Mouse (Mus musculus) embryo, embryonic 10.5 days (tissue): ENCODE measurements at regions not wholly inside any gene's neighbourhood (a gene's known extent, or its start where the extent isn't known, plus 50 kb on each side); places are given as distances from the start of the nearest gene placed in this dataset.

ENCODE experiments used
- DNase-seq: peaks from one replicate; pipeline ENCODE4 v3.0.0-alpha.2; 2015; ENCODE audit warnings: low spot score

DNA sequence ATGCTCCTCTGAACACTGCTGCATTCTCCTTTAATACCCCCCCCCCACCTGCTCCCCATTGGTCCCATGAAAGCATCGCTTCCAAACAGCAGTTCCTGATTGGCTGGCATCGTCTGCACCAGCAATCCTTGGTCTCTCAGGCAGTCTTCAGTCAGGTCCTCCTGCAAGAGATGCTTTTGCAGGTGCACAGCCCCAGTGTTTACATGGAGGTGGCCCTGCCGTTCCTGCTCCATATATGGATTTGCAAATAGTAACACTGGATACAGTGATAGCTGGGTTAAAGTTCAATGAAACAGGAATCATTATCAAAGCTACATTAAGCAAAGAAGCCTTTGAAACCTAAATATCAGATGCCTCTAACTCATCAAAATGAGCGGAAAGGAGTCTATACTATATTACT lies 170.1 kb upstream of the Fat1 start:
- no peak for DNase-seq

DNA sequence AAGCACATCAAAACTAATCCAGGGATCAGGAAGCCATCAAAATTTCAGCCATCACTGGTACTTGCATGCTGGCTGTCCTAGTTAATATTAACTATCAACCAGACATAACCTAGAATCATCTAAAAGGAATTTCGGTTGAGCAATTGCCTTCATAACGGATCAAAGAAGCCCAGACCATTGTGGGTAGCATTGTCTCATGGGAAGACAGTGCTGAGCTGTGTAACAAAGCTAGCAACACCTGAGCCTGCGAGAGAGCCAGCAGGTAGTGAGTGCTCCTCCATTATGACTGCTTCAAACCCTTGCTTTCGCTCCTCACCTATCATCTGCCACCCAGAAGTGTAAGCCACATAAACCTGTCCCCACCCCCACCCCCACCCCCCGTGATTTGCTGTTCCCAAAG lies 169.6 kb upstream of the Fat1 start:
- DNase-seq, result no peak

DNA sequence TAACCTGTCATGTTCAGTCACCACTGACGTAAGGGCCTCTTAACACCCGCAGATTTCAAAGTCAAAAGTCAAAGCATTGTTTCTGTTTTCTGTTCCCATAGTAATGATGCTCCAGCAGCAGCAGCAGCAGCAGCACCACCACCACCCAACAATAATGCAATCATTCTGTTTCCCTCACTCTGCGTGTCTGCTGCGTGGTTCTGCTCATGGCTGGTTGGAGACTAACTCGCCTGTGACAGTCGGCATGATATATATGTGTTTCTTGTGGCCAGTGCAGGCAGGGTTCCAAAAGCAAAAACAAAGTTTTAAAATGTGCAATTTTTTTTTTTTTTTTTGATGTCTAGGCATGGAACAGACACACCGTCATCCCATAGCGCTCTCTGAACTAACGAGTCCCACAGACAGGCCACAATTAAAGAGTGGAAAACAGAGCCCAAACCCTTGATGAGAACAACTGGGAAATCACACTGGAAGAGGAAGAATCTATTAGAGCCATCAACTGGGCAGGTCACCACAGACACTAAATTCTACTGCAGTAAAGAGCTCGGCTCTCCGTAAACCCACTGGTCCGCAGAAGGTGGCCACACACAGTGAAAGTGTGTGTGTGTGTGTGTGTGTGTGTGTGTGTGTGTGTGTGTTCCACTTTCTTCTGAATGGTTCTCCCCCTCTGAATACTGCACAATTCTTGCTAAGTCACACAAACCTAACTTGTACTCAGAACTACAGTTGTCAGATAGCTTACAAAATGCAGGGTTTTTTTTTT lies 169.0 kb upstream of the Fat1 start:
- no peak for DNase-seq

DNA sequence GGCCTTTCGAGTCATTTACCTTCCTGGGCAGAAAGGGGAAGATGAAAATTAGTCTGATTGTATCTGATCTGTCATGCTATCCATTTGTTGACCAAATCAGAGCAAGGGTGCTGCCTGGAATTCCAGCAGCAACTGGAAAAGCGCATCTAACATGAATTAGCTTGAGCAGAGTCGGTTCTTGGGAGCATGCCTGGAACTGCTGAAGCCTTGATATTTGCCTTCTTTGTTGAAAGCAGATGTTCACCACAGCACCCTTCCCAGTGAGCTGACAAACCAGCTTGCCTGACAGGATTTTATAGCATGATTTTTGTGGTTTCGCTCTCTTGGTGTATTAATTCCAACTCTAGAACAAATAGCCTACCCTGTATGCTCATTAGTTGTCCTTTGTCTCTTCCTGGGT lies 168.0 kb upstream of the Fat1 start:
- DNase-seq, result no peak

DNA sequence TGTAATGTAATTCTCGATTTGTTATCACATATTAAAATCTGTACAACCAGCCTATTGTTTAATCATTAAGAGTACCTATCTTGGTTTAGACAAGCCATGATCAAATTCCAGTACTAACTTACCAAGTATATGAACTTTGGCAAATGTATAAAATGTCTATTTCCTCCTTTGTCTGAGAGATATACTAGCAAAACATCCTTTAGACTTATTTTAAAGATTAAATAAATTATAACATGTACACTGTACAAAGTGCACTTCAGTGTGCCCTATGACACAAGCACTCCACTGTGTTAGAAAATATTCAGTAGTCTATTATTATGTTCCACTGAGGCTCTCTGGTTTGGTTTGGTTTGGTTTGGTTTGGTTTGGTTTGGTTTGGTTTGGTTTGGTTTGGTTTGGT lies 156.0 kb upstream of the Fat1 start:
- DNase-seq, result no peak

DNA sequence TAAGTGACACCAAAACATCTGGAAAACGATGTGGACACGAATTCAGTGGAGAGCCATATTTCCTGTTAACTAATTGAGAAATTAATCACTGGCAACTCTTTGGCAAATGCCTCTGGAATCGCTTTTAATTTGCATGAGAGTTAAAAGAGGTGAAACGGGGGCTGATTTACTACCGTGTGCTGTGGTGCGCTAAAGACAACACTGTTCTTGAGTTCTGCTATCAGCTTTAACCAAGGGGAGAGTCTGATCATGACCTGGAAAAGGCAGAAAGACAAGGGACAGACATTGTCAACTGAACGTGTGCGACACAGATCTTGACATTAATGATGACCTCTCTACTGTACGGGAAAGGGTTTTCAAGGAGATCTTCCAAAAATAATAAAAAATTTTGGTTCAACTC lies 152.8 kb upstream of the Fat1 start:
- no peak for DNase-seq

DNA sequence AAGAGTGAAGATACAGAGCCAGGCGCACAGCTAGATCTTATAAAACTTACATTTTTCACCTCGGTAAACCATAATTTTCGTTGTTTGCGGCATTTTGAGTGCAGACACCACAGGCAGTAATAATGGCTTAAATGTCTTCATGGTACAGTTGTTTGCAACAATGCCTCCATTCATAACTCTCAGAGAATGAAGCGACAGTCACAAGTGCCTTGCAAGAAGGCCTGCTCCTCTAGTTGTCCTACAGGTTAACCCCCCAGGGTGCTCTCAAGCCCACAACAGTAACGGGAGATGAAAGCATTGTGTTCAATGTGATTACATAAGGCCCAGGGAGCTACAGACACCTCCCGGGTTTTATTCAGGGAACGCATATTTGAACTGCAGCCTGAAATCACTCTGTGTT lies 150.1 kb upstream of the Fat1 start:
- no peak for DNase-seq

DNA sequence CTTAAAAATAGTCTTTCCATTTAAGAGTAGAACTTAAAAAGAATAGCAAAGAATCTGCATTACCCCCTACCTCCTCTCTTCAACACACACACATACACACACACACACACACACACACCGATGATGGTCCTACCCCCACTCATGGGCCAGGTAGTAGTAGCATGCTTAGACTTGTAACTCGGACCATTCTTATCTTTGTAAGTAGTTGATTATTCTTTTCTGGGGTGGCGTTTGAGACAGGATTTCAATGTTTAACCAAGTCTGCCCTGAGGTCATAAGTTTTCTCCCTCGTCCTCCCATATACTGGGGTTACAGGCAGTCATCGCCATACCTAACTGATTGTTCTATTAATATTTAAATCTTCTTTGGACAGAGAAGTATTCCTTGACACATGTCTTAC lies 148.5 kb upstream of the Fat1 start:
- DNase-seq, result no peak

DNA sequence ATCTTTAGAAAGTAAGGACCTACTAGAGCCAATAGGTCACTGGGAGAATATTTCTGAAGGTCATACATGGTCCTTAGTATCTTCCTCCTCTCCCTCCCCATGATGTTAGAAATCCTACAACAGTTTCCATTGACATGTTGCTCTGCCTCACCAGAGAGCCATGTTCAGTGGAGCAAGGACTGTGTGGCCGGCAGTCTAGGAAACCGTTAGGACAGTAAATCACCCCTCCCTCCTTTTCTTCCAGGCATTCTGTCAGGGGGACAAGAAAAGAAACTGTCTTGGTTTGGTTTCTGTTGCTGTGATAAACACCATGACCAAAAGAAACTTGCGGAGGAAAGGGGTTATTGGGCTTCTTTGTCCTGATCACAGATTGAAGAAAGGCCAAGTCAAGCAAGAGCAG lies 147.0 kb upstream of the Fat1 start:
- DNase-seq, result no peak

DNA sequence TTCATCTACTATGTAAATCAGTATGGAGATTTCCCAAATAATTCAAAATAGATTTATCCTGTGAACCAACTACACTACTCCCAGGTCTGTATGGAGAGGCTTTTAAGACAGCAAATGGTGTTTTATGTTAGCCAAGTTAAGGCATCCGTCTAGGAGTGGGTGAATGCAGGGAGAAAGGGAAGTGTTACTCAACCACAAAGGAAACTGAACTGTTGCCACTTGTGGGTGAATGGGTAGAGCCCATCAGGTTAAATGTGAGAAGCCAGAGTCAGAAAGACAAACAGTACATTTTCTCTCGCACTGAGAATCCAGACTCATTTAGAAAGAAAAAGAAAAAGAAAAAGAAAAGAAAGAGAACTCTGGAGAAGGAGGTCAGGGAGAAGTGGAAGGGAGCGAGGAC lies 135.7 kb upstream of the Fat1 start:
- no peak for DNase-seq

DNA sequence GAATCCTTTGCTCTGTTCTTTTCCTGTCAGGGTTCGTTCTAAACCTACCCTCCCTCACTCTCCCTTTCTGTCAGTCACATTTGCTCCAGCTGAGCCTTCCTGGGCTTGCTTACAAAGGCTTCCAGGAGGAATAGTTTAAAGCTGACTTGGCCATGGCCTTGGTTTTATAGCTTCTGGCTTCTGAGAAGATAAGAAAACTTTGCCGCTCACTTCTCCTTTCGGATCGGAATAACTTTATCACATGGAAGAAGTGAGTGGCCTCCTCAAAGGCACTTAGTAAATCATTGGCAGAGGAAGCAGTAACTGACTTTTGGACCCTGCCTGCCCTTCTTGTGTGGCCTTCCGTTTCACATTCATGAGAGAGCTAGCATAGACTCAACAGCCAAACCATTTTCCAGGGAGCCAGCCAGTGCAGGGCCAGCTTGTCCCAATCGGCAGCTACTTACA lies 134.4 kb upstream of the Fat1 start:
- peak; percentile 27 for DNase-seq

DNA sequence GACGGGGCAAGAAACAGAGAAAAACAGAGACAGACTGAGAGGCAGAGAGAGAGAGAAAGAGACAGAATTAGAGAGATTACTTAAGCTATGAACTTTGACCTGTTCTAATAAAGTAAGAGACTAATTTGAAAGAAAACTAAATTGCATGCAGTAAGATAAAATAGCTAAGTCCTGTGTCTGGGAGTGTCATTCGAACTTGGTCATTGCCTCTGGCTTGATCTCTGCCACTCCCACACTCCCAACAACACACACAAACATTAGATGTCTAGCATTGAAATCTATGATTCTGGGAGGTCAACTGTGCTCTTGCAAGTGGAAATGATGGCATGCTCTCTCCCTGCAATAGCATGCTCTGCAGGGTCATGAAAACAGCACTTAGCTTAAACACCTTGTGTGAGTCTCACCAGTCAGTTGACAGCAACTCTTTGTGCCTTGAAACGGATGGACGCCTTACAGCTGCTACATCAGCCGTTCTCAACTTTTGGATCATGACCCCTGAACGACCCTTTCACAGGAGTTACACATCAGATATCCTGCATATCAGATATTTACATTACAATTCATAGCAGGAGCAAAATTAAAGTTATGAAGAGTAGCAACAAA lies 133.5 kb upstream of the Fat1 start:
- DNase-seq, result peak; percentile 25

DNA sequence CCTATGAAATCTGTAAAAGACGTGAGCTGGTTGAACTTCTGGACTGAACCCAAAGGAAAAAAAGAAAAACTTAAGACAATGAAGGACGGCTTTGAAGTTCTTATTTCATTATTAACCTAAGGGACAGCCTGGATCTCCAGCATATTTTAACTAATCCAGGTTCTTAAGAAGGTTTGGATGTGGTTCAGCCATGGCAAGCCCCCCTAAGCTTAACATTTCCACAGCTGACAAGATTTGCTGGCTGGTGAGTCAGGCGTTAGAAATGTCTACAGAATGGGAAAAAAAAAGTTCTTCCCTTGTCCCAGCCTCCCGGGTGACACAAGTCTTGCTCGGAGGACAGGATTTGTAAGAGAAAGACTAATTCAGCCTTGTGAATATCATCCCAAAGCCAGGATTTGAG lies 132.9 kb upstream of the Fat1 start:
- no peak for DNase-seq

DNA sequence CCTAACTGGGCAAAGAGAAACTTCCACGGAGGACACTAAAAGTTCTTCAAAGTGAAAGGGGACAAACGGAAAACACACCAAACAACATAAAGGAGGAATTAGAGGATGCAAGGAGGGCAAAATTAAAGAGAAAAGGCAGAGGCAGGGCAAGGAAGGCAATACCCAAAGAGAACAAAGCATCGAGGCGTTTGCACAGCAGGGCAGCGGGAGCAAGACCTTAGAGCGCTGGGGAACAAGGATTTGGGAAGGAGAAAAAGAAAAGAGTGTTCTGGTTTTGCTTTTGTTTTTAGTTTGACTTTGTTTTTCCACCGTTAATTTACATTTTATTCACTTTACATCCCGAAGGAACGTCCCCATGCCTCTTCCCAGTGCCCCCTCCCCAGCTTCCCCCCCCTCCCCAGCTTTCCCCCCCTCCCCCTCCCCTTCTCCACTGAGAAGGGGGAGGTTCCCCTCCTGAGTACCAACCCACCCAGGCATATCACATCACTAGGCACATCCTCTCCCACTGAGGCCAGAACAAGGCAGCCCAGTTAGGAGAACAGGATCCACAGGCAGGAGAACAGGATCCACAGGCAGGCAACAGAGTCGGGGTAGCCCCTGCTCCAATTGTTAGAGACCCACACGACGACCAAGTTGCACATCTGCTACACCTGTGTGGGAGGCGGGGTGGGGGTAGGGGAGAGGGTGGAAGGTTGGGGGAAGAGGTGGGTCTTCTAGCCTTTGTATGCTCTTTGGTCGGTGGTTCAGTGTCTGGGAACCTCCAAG lies 130.7 kb upstream of the Fat1 start:
- no peak for DNase-seq

DNA sequence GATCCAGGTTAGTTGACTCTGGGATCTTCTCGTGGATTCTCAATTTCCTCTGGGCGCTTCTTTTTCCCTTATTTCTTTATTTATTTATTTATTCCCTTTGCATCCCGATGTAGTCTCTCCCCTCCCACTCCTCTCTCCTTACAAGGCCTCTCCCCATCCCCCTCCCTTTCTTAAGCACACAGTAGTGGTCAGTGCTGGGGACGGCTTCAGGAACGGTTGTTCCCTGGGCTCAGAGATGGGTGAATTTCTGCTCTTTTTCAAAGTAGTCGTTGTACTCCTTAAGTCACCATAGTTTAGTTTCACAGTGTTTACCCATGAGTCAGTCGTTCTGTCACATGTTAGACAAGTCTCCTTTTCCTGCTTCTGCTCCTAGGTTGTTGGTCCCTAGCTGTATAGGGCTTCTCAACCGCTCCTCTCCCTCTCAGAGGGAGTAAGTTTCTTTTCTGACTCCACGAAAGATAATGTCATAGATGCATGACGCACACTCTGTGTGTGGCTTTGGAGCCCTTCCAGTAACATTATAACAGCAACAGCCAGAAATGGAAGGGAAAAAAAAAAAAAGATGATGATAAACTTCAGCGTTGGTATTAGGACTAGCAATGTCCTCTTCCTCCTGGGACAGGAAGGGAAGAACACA lies 129.9 kb upstream of the Fat1 start:
- no peak for DNase-seq

DNA sequence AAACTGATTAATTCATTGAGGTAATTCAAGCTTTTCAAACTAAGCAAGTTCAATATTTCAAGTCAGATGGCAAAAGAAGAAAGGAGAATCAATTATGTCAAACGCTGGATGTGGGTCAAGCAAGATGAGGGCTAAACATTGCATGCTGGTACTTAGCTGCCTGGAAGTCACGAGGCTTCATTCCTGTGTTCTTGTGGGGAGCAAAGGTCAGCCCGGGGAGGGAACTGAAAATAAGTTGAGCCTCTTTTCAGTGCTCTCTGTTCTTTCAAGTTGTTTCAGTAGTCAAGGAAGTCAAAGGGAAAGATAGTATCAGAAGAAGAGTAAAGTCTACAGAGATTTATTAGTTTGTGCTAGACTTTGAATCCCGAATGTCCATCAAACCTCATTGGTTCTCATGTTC lies 122.9 kb upstream of the Fat1 start:
- DNase-seq, result no peak

DNA sequence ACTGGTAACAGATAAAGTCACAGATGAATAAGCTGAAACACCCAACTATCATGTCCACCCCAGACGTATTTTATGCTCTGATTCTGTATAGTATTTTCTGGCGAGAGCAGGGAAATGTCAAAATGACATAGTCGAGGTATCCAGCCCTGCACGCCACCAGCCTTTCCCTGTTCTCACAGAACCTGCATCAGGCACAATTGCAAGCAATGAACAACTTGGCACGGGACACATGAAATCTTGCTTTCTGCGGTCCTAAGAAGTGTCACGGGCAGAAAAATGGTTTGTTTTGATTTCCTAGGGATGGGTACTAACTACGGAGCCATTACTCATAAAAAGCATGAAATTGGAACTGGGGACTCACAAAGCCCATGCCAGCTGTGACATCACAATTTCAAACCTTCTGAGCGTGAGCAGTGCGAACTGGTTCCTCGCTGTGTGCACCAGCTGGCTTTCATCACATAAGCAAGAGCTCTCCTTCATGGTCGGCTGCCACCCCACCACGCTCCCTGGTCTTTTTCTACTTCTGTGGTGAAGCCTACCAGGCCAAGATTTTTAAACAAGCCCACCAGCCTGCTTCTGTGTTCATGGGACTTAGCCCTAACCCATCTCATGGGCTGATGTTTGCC lies 117.6 kb upstream of the Fat1 start:
- no peak for DNase-seq

DNA sequence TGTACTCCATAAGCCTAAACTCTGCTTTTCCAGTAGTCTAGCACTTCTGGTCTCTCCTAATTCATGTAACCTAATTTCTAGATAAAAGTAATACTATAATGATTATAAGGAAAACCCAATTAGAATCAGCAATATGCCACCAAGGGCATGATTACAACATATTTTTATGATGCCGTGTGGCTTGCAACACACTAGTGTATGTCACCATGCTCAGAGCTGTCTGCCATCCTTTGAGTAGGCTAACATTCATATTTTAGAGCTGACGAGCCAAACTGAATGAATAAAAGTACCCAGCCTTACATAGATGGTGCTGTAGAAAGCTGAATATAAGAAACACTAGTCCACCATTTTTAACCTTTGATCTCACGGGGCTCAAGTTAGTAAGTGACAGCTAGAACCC lies 116.0 kb upstream of the Fat1 start:
- no peak for DNase-seq

DNA sequence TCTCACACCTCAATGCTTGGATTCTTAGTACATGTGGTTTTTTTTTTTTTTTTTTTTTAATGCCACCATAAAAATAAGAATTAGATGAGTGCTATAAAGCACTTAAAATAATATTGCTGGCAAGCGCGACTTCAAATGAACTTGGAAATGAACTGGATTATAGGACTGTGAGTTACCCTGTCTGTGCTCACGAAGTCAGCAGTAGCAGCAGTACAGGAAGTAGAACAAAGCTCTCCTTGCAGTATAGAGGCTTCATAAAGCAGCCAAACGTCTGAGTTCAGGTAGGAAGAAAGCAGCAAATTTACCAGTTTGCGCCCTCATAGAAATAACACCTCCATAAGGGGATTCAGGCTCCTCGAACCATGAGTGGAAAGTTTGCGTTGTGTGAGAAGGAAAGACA lies 115.6 kb upstream of the Fat1 start:
- DNase-seq, result no peak

DNA sequence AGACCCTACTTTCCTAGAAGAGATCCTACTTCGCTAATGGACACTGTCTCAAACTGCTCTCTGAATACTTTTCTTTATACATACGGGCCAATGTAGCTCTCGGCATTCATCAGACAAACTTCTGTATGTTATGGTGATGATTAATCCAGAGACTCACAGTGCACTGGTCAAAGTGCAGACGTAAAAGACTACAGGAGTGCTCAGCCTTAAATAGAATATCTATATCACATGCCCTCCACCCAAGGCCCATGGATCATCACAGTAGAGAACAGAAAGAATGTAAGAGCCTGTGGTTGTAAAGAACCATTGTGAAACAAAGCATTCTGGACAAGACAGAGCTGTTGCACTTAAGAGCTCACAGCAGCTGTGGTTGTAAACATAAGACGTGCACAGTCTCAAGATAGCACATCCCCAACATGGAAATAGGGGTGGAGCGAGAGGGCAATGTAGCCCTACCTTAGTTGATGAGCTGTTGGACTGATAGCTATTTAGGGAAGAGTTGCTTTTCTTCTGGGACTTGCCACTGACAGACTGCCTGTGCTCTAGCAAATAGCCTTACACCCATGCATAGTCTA lies 110.0 kb upstream of the Fat1 start:
- DNase-seq, result no peak

DNA sequence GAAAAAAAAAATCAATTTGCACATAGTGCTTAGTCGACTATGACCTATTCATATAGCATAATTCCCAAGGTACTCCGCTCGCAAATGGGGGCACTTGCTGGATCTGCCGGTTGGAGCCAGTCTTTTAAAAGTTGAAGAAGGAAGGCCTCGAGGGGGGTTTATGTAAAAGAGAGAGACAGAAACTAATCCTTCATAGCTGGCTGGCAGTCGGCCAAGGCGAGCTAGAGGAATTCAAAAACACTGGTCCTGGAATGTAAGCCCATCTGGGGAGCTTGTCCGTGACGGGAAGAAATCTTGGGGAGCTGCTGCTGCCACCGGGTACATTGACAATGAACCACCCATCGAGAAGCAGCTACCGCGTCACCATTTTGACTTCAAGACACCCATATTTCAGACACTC lies 108.3 kb upstream of the Fat1 start:
- peak; percentile 58 for DNase-seq

DNA sequence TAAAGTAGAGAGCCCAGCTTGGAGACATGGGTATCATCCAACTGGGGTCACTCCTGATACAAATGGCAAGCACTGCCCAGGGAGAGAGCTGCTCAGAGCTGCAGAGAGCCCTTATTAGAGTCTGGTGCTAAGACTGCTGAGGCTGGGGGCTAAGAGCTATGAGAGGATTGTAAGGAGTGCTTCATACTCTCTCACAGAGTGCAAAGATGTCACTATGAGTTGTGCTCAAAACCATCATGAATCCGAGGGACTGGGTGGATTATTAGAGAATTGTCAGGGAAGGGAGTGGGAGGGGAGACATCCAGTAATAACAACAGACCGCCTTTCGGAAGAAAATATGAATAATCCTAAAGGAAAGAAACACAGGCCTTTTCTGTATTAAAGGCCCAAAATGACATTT lies 107.2 kb upstream of the Fat1 start:
- DNase-seq, result no peak
